Mouse (Mus musculus): Measurements from ENCODE around the gene Gmeb2. TPM values are rescaled to one million over a fixed set of nuclear protein-coding genes. Genes with fewer than 3 reads are reported as not detected.

The Gmeb2 gene
- total and polyA plus RNA-seq, 3 experiments = 8.5 to 10.2 (median 9.4) TPM

DNA sequence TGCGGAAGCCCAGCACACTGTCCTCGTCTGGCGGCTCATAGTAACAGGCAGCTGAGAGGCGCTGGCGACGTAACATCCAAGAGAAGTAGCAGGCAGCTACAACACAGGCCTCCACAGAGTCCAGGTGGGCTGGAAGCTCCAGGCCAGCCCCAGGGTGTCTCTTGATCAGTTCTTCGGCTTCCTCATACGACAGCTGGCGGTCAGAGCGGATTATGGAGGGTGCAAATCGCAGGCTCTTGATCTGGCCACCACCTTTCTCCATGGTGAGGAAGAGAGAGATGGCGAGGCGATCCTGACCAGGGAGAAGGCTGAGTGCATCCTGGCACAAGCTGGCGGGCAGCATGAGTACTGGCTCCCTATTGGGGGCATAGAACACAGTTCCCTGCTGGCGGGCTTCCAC lies 54.4 kb downstream of the Gmeb2 start:
- TF ChIP-seq CTCF (IDR thresholded peaks at IDR 0.05) = no peak
- TF ChIP-seq POLR2A (IDR thresholded peaks at IDR 0.05; ENCODE audit: insufficient read depth, low read depth, low read length) = no peak
- TF ChIP-seq EP300 (IDR thresholded peaks at IDR 0.05; ENCODE audit: insufficient read depth, low read depth, low read length) = no peak
- intact Hi-C loops (cut with DNase I) = no loop called here
- peaks cover 3% of the 10 kb centered on the region; the same call in 1 of the 2 replicates for H3K4me1 ChIP-seq (ENCODE audit: control insufficient read depth, insufficient read depth, low read length)
- H3K4me3 ChIP-seq = no peak overlapping the region
- H3K27ac ChIP-seq = no peak overlapping the region
- WGBS = 88% methylated on average over 15 of the region's 15 CpGs
- peak in 1 of 2 experiments; percentile 15 for DNase-seq
- H3K27me3 ChIP-seq (ENCODE audit: control insufficient read depth, insufficient read depth, low read length) = no peaks in the 10 kb centered on the region
- H3K9ac ChIP-seq (ENCODE audit: low read depth, low read length) = no peak overlapping the region
- no peaks in the 10 kb centered on the region for H3K79me2 ChIP-seq (replicated peaks; ENCODE audit: control insufficient read depth, insufficient read depth, low read length)
- H3K36me3 ChIP-seq (ENCODE audit: control insufficient read depth, insufficient read depth, low read length) = no peaks in the 10 kb centered on the region

DNA sequence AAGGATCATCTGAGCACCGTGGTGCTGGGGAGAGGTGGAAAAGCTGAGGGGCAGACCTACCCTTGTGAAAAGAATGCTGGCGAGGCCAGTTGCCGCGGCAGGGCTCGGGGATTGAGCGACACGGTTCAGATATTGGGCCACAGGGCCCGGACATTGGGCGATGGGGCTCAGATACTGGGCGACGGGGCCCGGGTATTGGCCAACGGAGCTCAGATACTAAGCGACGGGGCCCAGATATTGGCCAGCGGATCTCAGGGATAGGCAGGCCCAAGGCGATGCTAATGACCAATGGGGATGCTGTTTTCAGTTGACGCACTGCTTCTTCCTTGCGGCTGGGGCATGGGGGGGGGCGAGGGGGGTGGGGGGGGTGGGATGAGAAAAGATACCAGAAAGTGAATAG lies 56.7 kb downstream of the Gmeb2 start:
- H3K9ac ChIP-seq (ENCODE audit: low read depth, low read length) = no peak overlapping the region
- no peaks in the 10 kb centered on the region for H3K27me3 ChIP-seq (ENCODE audit: control insufficient read depth, insufficient read depth, low read length)
- DNase-seq = no peak
- no peaks in the 10 kb centered on the region for H3K79me2 ChIP-seq (replicated peaks; ENCODE audit: control insufficient read depth, insufficient read depth, low read length)
- no peak overlapping the region for H3K27ac ChIP-seq
- intact Hi-C loops (cut with DNase I) = no loop called here
- 76% methylated on average over 20 of the region's 20 CpGs for WGBS
- H3K4me3 ChIP-seq = no peak overlapping the region
- peaks cover 5% of the 10 kb centered on the region; the same call in 1 of the 2 replicates for H3K36me3 ChIP-seq (ENCODE audit: control insufficient read depth, insufficient read depth, low read length)
- TF ChIP-seq CTCF (IDR thresholded peaks at IDR 0.05) (no peak), POLR2A (IDR thresholded peaks at IDR 0.05; ENCODE audit: insufficient read depth, low read depth, low read length) (no peak), EP300 (IDR thresholded peaks at IDR 0.05; ENCODE audit: insufficient read depth, low read depth, low read length) (no peak)
- peaks cover 3% of the 10 kb centered on the region; the same call in 1 of the 2 replicates for H3K4me1 ChIP-seq (ENCODE audit: control insufficient read depth, insufficient read depth, low read length)

DNA sequence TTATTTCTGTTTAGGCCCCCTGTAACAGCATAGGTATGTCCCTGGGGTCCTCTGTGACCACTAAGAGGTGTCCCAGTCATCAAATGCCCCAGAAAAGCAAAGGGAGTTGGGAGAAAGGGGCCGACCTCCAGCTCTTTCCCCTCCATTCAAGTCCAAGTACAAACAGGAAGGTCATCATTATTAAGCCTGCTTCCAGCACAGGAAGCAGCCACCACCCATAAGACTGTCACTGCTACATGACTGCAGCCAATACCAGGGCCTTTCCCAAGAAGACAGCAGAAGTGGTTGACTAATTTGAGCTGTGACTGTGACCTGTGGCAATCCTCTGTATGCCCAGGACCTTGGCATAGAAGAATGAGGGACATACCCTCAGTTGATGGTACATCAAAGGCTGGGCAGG lies 59.5 kb downstream of the Gmeb2 start:
- Histone ChIP-seq H3K36me3 (ENCODE audit: control insufficient read depth, insufficient read depth, low read length) (peaks cover 5% of the 10 kb centered on the region; the same call in 1 of the 2 replicates), H3K79me2 (replicated peaks; ENCODE audit: control insufficient read depth, insufficient read depth, low read length) (no peaks in the 10 kb centered on the region), H3K4me3 (no peak overlapping the region), H3K27ac (peak overlapping the region; percentile 68), H3K4me1 (ENCODE audit: control insufficient read depth, insufficient read depth, low read length) (peaks cover 3% of the 10 kb centered on the region; the same call in 1 of the 2 replicates), H3K9ac (ENCODE audit: low read depth, low read length) (no peak overlapping the region), H3K27me3 (ENCODE audit: control insufficient read depth, insufficient read depth, low read length) (no peaks in the 10 kb centered on the region)
- no peak for DNase-seq
- intact Hi-C loops (cut with DNase I) = no loop called here
- 39% methylated on average over 1 of the region's 1 CpGs for WGBS
- TF ChIP-seq EP300 (IDR thresholded peaks at IDR 0.05; ENCODE audit: insufficient read depth, low read depth, low read length) = 0 out of 2 replicates have a peak, but pooled peaks have one; percentile 31
- TF ChIP-seq POLR2A (IDR thresholded peaks at IDR 0.05; ENCODE audit: insufficient read depth, low read depth, low read length) = no peak
- TF ChIP-seq CTCF (IDR thresholded peaks at IDR 0.05) = no peak

DNA sequence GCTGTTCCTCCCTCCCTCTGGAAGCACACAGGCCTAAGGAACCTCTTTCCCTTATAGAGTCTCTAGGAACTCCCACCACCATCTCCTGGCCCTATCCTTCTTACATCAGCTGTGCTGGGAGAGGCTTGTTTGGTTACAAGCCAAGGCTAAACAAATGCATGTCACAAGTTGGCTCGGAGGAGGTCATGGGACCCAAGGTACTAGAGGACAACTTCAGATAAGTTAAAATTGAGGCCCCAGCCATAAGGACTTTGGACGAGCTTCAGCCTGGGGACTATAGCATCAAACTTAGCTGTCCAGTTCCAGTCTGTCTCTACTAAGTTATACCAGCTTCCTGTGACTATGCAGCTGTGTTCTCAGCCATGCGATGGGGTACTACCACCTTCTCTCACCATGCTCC lies 60.7 kb downstream of the Gmeb2 start:
- H3K9ac ChIP-seq (ENCODE audit: low read depth, low read length) = no peak overlapping the region
- intact Hi-C loops (cut with DNase I) = no loop called here
- H3K79me2 ChIP-seq (replicated peaks; ENCODE audit: control insufficient read depth, insufficient read depth, low read length) = no peaks in the 10 kb centered on the region
- peaks cover 3% of the 10 kb centered on the region; the same call in 1 of the 2 replicates for H3K4me1 ChIP-seq (ENCODE audit: control insufficient read depth, insufficient read depth, low read length)
- no peaks in the 10 kb centered on the region for H3K27me3 ChIP-seq (ENCODE audit: control insufficient read depth, insufficient read depth, low read length)
- DNase-seq = no peak
- 67% methylated on average over 3 of the region's 3 CpGs for WGBS
- no peak overlapping the region for H3K4me3 ChIP-seq
- no peak overlapping the region for H3K27ac ChIP-seq
- TF ChIP-seq POLR2A (IDR thresholded peaks at IDR 0.05; ENCODE audit: insufficient read depth, low read depth, low read length) (no peak), EP300 (IDR thresholded peaks at IDR 0.05; ENCODE audit: insufficient read depth, low read depth, low read length) (no peak), CTCF (IDR thresholded peaks at IDR 0.05) (no peak)
- peaks cover 5% of the 10 kb centered on the region; the same call in 1 of the 2 replicates for H3K36me3 ChIP-seq (ENCODE audit: control insufficient read depth, insufficient read depth, low read length)

DNA sequence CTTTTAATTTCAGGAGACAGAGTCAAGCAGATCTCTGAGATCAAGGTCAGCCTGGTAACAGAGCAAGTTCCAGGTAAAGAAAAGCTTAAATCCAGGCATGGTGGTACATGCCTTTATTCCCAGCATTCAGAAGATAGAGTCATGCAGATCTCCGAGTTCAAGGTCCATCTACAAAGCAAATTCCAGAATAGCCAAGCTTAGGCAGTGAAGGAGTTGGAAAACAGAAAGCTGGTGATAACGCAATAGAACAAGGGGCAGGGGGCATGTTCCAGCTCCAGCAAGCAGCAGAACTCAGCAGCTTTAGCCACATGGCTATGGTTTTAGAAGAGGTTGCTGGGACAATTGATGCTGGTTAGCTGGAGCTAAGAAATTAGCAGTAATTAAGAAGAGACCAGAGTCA lies 62.8 kb downstream of the Gmeb2 start:
- intact Hi-C loops (cut with DNase I) = no loop called here

DNA sequence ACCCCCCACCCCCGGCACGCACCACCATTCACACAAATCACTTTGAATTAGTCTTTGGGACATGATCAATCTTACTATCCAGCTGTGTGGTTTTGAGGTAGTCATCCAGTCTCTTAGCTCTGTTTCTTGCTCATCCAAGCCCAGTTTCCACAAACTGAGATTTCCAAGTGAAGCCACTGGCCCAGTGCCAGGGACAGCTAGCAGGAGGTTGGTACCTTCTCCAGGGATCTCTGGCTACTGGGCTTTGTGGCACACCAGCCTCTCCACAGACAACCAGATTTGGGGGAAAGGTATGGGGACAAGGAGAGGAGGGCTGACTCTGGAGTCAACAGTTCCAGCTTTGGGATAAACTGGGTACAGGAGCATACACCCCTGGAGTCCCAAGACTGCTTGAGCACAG lies 67.5 kb downstream of the Gmeb2 start:
- TF ChIP-seq POLR2A (IDR thresholded peaks at IDR 0.05; ENCODE audit: insufficient read depth, low read depth, low read length) (no peak), CTCF (IDR thresholded peaks at IDR 0.05) (no peak), EP300 (IDR thresholded peaks at IDR 0.05; ENCODE audit: insufficient read depth, low read depth, low read length) (no peak)
- H3K9ac ChIP-seq (ENCODE audit: low read depth, low read length) = no peak overlapping the region

More for the DNA sequence above, 62.8 kb downstream of the Gmeb2 start:
- Histone ChIP-seq H3K27ac (no peak overlapping the region), H3K4me3 (no peak overlapping the region), H3K27me3 (ENCODE audit: control insufficient read depth, insufficient read depth, low read length) (no peaks in the 10 kb centered on the region), H3K9ac (ENCODE audit: low read depth, low read length) (no peak overlapping the region), H3K36me3 (ENCODE audit: control insufficient read depth, insufficient read depth, low read length) (peaks cover 5% of the 10 kb centered on the region; the same call in 1 of the 2 replicates), H3K4me1 (ENCODE audit: control insufficient read depth, insufficient read depth, low read length) (peaks cover 5% of the 10 kb centered on the region), H3K79me2 (replicated peaks; ENCODE audit: control insufficient read depth, insufficient read depth, low read length) (no peaks in the 10 kb centered on the region)
- 97% methylated on average over 2 of the region's 2 CpGs for WGBS
- no peak for DNase-seq
- TF ChIP-seq CTCF (IDR thresholded peaks at IDR 0.05) (no peak), POLR2A (IDR thresholded peaks at IDR 0.05; ENCODE audit: insufficient read depth, low read depth, low read length) (no peak), EP300 (IDR thresholded peaks at IDR 0.05; ENCODE audit: insufficient read depth, low read depth, low read length) (no peak)

More for the DNA sequence above, 67.5 kb downstream of the Gmeb2 start:
- 33% methylated on average over 2 of the region's 2 CpGs for WGBS
- peaks cover 4% of the 10 kb centered on the region for H3K4me1 ChIP-seq (ENCODE audit: control insufficient read depth, insufficient read depth, low read length)
- H3K4me3 ChIP-seq = no peak overlapping the region
- H3K27me3 ChIP-seq (ENCODE audit: control insufficient read depth, insufficient read depth, low read length) = no peaks in the 10 kb centered on the region
- intact Hi-C loops (cut with DNase I) = no loop called here
- no peaks in the 10 kb centered on the region for H3K79me2 ChIP-seq (replicated peaks; ENCODE audit: control insufficient read depth, insufficient read depth, low read length)
- peak overlapping the region; percentile 69 for H3K27ac ChIP-seq
- no peaks in the 10 kb centered on the region for H3K36me3 ChIP-seq (ENCODE audit: control insufficient read depth, insufficient read depth, low read length)
- no peak for DNase-seq
